Mouse (Mus musculus): ENCODE results near the gene Lpp. TPM values are rescaled to one million over a fixed set of nuclear protein-coding genes. Genes with fewer than 3 reads are reported as not detected.

The Lpp gene
- total and polyA plus RNA-seq, 3 experiments: 0.64 to 1.2 (median 0.68) TPM

- Histone ChIP-seq H3K36me3 (replicated peaks in 1 of 2; ENCODE audit: control insufficient read depth in 1 of 2, insufficient read depth in 1 of 2, low read length in 1 of 2) (no peaks in the 10 kb centered on the region), H3K4me1 (ENCODE audit: control insufficient read depth in 1 of 2, insufficient read depth in 2 of 2) (peaks cover 9 to 41% of the 10 kb centered on the region in 2 experiments; a peak in 3 of 4 replicates), H3K9ac (ENCODE audit: insufficient read depth, low read depth) (no peak overlapping the region), H3K27me3 (replicated peaks) (no peaks in the 10 kb centered on the region), H3K4me3 (replicated peaks in 1 of 3; ENCODE audit: low read depth in 2 of 3, low read length in 2 of 3, poor library complexity in 1 of 3) (no peak overlapping the region), H3K9me3 (replicated peaks; ENCODE audit: low read length) (no peaks in the 10 kb centered on the region), H3K4me2 (ENCODE audit: insufficient read depth, low read depth, poor library complexity, severe bottlenecking) (peak overlapping the region; percentile 68), H3K27ac (ENCODE audit: insufficient read depth, low read depth) (no peak overlapping the region), H3K79me2 (replicated peaks; ENCODE audit: control insufficient read depth, extremely low read depth, insufficient read depth, poor library complexity, severe bottlenecking) (no peaks in the 10 kb centered on the region)
- dilution Hi-C loops (cut with MboI; ENCODE audit: extremely low pct_ligation_motif_present, extremely low pct_unique_long_range_greater_than_20kb, low sequenced_read_pairs) (no loop called here), in situ Hi-C loops (cut with MboI; ENCODE audit: low pct_ligation_motif_present, low pct_unique_long_range_greater_than_20kb, low sequenced_read_pairs) (no loop called here)
- peak; percentile 45 for DNase-seq (ENCODE audit: extremely low read depth)
- no peak for TF ChIP-seq JUN (IDR thresholded peaks at IDR 0.05; ENCODE audit: insufficient read depth, low read depth, low read length)
- TF ChIP-seq RAD21 (IDR thresholded peaks at IDR 0.05; ENCODE audit: low read depth, low read length): no peak
- TF ChIP-seq TCF12 (IDR thresholded peaks at IDR 0.05; ENCODE audit: low read depth, low read length): no peak
- TF ChIP-seq USF2 (conservative IDR thresholded peaks at IDR 0.05; ENCODE audit: low read depth, low read length): no peak
- peak; percentile 61; the same call in 1 of the 2 replicates for TF ChIP-seq EP300 (IDR thresholded peaks at IDR 0.05; ENCODE audit: low read length)
- TF ChIP-seq ZC3H11A (IDR thresholded peaks at IDR 0.05; ENCODE audit: low read depth, low read length): no peak
- TF ChIP-seq E2F4 (IDR thresholded peaks at IDR 0.05; ENCODE audit: insufficient replicate concordance, low read depth, low read length): no peak
- no peak for TF ChIP-seq CHD1 (IDR thresholded peaks at IDR 0.05; ENCODE audit: low read depth, low read length)
- no peak for TF ChIP-seq ETS1 (conservative IDR thresholded peaks at IDR 0.05; ENCODE audit: low read depth, low read length)
- TF ChIP-seq MEF2A (IDR thresholded peaks at IDR 0.05; ENCODE audit: borderline replicate concordance, low read depth, low read length): peak; percentile 85; the same call in 1 of the 2 replicates
- no peak for TF ChIP-seq TBP (conservative IDR thresholded peaks at IDR 0.05; ENCODE audit: low read depth, low read length)
- TF ChIP-seq NELFE (IDR thresholded peaks at IDR 0.05; ENCODE audit: low read depth, low read length): no peak
- no peak for TF ChIP-seq MYC (IDR thresholded peaks at IDR 0.05; ENCODE audit: low read depth, low read length)
These were observed 201.2 kb downstream of the Lpp start for GRCm38 (mm10) chr16:24594508-24594907.

GRCm38 (mm10) chr16:24595493-24595892 lies 202.2 kb downstream of the Lpp start:
- no peak for DNase-seq (ENCODE audit: extremely low read depth)
- dilution Hi-C loops (cut with MboI; ENCODE audit: extremely low pct_ligation_motif_present, extremely low pct_unique_long_range_greater_than_20kb, low sequenced_read_pairs): no loop called here
- no peak for TF ChIP-seq NELFE (IDR thresholded peaks at IDR 0.05; ENCODE audit: low read depth, low read length)
- peak; percentile 100 for TF ChIP-seq MAFK (IDR thresholded peaks at IDR 0.05; ENCODE audit: insufficient replicate concordance, low read length)
- Histone ChIP-seq H3K79me2 (replicated peaks; ENCODE audit: control insufficient read depth, extremely low read depth, insufficient read depth, poor library complexity, severe bottlenecking) (no peaks in the 10 kb centered on the region), H3K27me3 (replicated peaks) (no peaks in the 10 kb centered on the region), H3K9me3 (replicated peaks; ENCODE audit: low read length) (no peaks in the 10 kb centered on the region), H3K4me2 (ENCODE audit: insufficient read depth, low read depth, poor library complexity, severe bottlenecking) (no peak overlapping the region), H3K9ac (ENCODE audit: insufficient read depth, low read depth) (no peak overlapping the region), H3K4me1 (ENCODE audit: control insufficient read depth in 1 of 2, insufficient read depth in 2 of 2) (peaks cover 10 to 50% of the 10 kb centered on the region in 2 experiments; a peak in 3 of 4 replicates), H3K27ac (ENCODE audit: insufficient read depth, low read depth) (no peak overlapping the region), H3K36me3 (replicated peaks in 1 of 2; ENCODE audit: control insufficient read depth in 1 of 2, insufficient read depth in 1 of 2, low read length in 1 of 2) (no peaks in the 10 kb centered on the region), H3K4me3 (replicated peaks in 1 of 3; ENCODE audit: low read depth in 2 of 3, low read length in 2 of 3, poor library complexity in 1 of 3) (no peak overlapping the region)
- in situ Hi-C loops (cut with MboI; ENCODE audit: low pct_ligation_motif_present, low pct_unique_long_range_greater_than_20kb, low sequenced_read_pairs): no loop called here

Measured in CH12.LX (cell line).